Mouse (Mus musculus): ENCODE measurements around the gene Klc3.

Klc3 gene

GRCm38 (mm10) chr7:19404476-19404875, 572 bp upstream of the Klc3 start, which contains the start of gene Ckm:
Ckm (plus strand) TSS chr7:19404776.
- no peak for DNase-seq

- DNase-seq, result no peak
Measured at GRCm38 (mm10) chr7:19402535-19403112, 1.3 kb downstream of the Klc3 start.

GRCm38 (mm10) chr7:19400946-19401345, 3.0 kb downstream of the Klc3 start:
- no peak for DNase-seq

- DNase-seq, result no peak
Measured at GRCm38 (mm10) chr7:19399496-19400280, 4.2 kb downstream of the Klc3 start.

GRCm38 (mm10) chr7:19394484-19394883, 9.4 kb downstream of the Klc3 start:
- no peak for DNase-seq

- DNase-seq, result no peak
Measured at GRCm38 (mm10) chr7:19388699-19389413, 15.0 kb downstream of the Klc3 start.

GRCm38 (mm10) chr7:19383708-19384107, 20.2 kb downstream of the Klc3 start:
- no peak for DNase-seq

- DNase-seq, result peak; percentile 43
Measured at GRCm38 (mm10) chr7:19382166-19382541, 21.8 kb downstream of the Klc3 start.

GRCm38 (mm10) chr7:19381377-19382165, 22.3 kb downstream of the Klc3 start, which contains the start of gene Ercc2:
Ercc2 (plus strand) TSS chr7:19382010.
- peak; percentile 99 for DNase-seq

GRCm38 (mm10) chr7:19378049-19378448, 25.9 kb downstream of the Klc3 start:
- DNase-seq, result no peak

GRCm38 (mm10) chr7:19376019-19376418, 27.9 kb downstream of the Klc3 start:
- DNase-seq, result no peak

- DNase-seq, result no peak
Measured at GRCm38 (mm10) chr7:19375368-19375767, 28.5 kb downstream of the Klc3 start.

GRCm38 (mm10) chr7:19373367-19373766, 30.5 kb downstream of the Klc3 start:
- DNase-seq, result no peak

GRCm38 (mm10) chr7:19369823-19370425, 34.0 kb downstream of the Klc3 start:
- DNase-seq, result peak; percentile 77

- DNase-seq, result no peak
Measured at GRCm38 (mm10) chr7:19368380-19368779, 35.5 kb downstream of the Klc3 start.

GRCm38 (mm10) chr7:19365376-19365775, 38.5 kb downstream of the Klc3 start:
- no peak for DNase-seq

- DNase-seq, result no peak
Measured at GRCm38 (mm10) chr7:19363881-19364280, 40.0 kb downstream of the Klc3 start.

GRCm38 (mm10) chr7:19362276-19362675, 41.6 kb downstream of the Klc3 start:
- no peak for DNase-seq

- DNase-seq, result peak; percentile 79
Measured at GRCm38 (mm10) chr7:19361720-19362119, 42.2 kb downstream of the Klc3 start.

- peak; percentile 88 for DNase-seq
Measured at GRCm38 (mm10) chr7:19360944-19361343, 43.0 kb downstream of the Klc3 start.

GRCm38 (mm10) chr7:19359892-19360641, 43.8 kb downstream of the Klc3 start:
- peak; percentile 70 for DNase-seq

Measured in right cerebral cortex, postnatal 14 days (tissue).